Mouse (Mus musculus) intestine, postnatal 0 days (tissue): ENCODE results near the gene Clhc1. TPM values are rescaled to one million over a fixed set of nuclear protein-coding genes. Genes with fewer than 3 reads are reported as not detected.
A peak's percentile ranks its signal among the peaks of the same experiment; 100 is the strongest.

Source experiments
- ATAC-seq: fragments of 200-750 bp; cut with Nextera tagmentation; 2 replicates; pipeline ENCODE4 v1.8.0; 2017; ENCODE audit warnings: mild to moderate bottlenecking, moderate TSS enrichment, moderate library complexity
- H3K27ac ChIP-seq: fragments of 300-500 bp; sonication (generic); 2 replicates; pipeline ENCODE4 v1.5.1; 2014; ENCODE audit warnings: mild to moderate bottlenecking, low read depth, low read length, moderate library complexity
- H3K27me3 ChIP-seq: fragments of 300-500 bp; sonication (generic); replicated peaks from 2 replicates; pipeline ENCODE4 v1.6.1; 2014; ENCODE audit warnings: low read length, mixed read lengths; ENCODE audit not compliant: control insufficient read depth, insufficient read depth
- H3K36me3 ChIP-seq: fragments of 300-500 bp; sonication (generic); 2 replicates; pipeline ENCODE4 v1.6.1; 2014; ENCODE audit warnings: mild to moderate bottlenecking, moderate library complexity; ENCODE audit not compliant: control insufficient read depth, insufficient read depth
- H3K4me1 ChIP-seq: fragments of 300-500 bp; sonication (generic); replicated peaks from 2 replicates; pipeline ENCODE4 v1.6.1; 2014; ENCODE audit warnings: antibody characterized with exemption, low read length, mixed read lengths; ENCODE audit not compliant: control insufficient read depth, insufficient read depth
- H3K4me2 ChIP-seq: fragments of 300-500 bp; sonication (generic); replicated peaks from 2 replicates; pipeline ENCODE4 v1.6.1; 2014; ENCODE audit warnings: low read depth, mild to moderate bottlenecking, moderate library complexity
- H3K4me3 ChIP-seq: fragments of 300-500 bp; sonication (generic); 2 replicates; pipeline ENCODE4 v1.5.1; 2014; ENCODE audit warnings: low read depth, low read length
- H3K9ac ChIP-seq: fragments of 300-500 bp; sonication (generic); 2 replicates; pipeline ENCODE4 v1.6.1; 2014; ENCODE audit warnings: mild to moderate bottlenecking, low read depth, low read length
- H3K9me3 ChIP-seq: fragments of 300-500 bp; sonication (generic); 2 replicates; pipeline ENCODE4 v1.6.1; 2016; ENCODE audit warnings: mixed run types; ENCODE audit not compliant: control insufficient read depth
- CTCF ChIP-seq: sonication (generic); IDR thresholded peaks from 2 replicates; pipeline ENCODE4 v1.5.1; 2016; ENCODE audit warnings: low read depth, mild to moderate bottlenecking, control low read depth, antibody characterized with exemption, moderate library complexity
- WGBS: fragments of 180-500 bp; shearing (Covaris S2); extraction: QIAGEN DNeasy Blood & Tissue Kit; methylation state at CpG from one replicate; pipeline ENCODE4 v1.1.7; 2014; 5-methylcytosine and 5-hydroxymethylcytosine counted together
- polyA plus RNA-seq: library from polyadenylated mRNA; unstranded; fragments of >200 nt; fragmentation: Nextera tagmentation; extraction: Ambion mirVana; gene quantifications from 2 replicates; pipeline ENCODE4 v1.2.1, GENCODE M21; 2015

The Clhc1 gene
- polyA plus RNA-seq, 1 experiment from 2014 or later, result not detected

GRCm38 (mm10) chr11:29563406-29563805 lies 15.7 kb downstream of the Clhc1 start:
- no peak overlapping the region for H3K4me3 ChIP-seq
- no peak overlapping the region for H3K4me2 ChIP-seq
- WGBS, result 88% methylated on average over 2 of the region's 2 CpGs
- no peak for TF ChIP-seq CTCF
- H3K27ac ChIP-seq, result no peak overlapping the region
- H3K9ac ChIP-seq, result no peak overlapping the region
- H3K27me3 ChIP-seq, result no peaks in the 10 kb centered on the region
- H3K4me1 ChIP-seq, result no peaks in the 10 kb centered on the region
- H3K9me3 ChIP-seq, result no peaks in the 10 kb centered on the region
- ATAC-seq, result no peak
- H3K36me3 ChIP-seq, result no peaks in the 10 kb centered on the region

GRCm38 (mm10) chr11:29571536-29571935 lies 23.8 kb downstream of the Clhc1 start:
- H3K27ac ChIP-seq, result no peak overlapping the region
- no peak overlapping the region for H3K4me3 ChIP-seq
- no peaks in the 10 kb centered on the region for H3K4me1 ChIP-seq
- no peak overlapping the region for H3K9ac ChIP-seq
- H3K36me3 ChIP-seq, result no peaks in the 10 kb centered on the region
- WGBS, result 26% methylated on average over 3 of the region's 3 CpGs
- no peak overlapping the region for H3K4me2 ChIP-seq
- no peaks in the 10 kb centered on the region for H3K9me3 ChIP-seq
- no peaks in the 10 kb centered on the region for H3K27me3 ChIP-seq
- ATAC-seq, result no peak
- no peak for TF ChIP-seq CTCF

- H3K4me3 ChIP-seq, result no peak overlapping the region
- WGBS, result 66% methylated on average over 2 of the region's 2 CpGs
- no peaks in the 10 kb centered on the region for H3K36me3 ChIP-seq
- H3K9me3 ChIP-seq, result no peaks in the 10 kb centered on the region
- H3K27ac ChIP-seq, result no peak overlapping the region
- no peak for ATAC-seq
- no peak overlapping the region for H3K4me2 ChIP-seq
- H3K9ac ChIP-seq, result no peak overlapping the region
- TF ChIP-seq CTCF, result no peak
- no peaks in the 10 kb centered on the region for H3K27me3 ChIP-seq
- H3K4me1 ChIP-seq, result no peaks in the 10 kb centered on the region
Measured at GRCm38 (mm10) chr11:29572656-29573055, 24.9 kb downstream of the Clhc1 start.

GRCm38 (mm10) chr11:29579610-29580009 lies 31.9 kb downstream of the Clhc1 start:
- Histone ChIP-seq H3K9ac (no peak overlapping the region), H3K4me3 (no peak overlapping the region), H3K36me3 (no peaks in the 10 kb centered on the region), H3K9me3 (no peaks in the 10 kb centered on the region), H3K27ac (no peak overlapping the region), H3K4me1 (no peaks in the 10 kb centered on the region), H3K4me2 (no peak overlapping the region), H3K27me3 (no peaks in the 10 kb centered on the region)
- TF ChIP-seq CTCF, result peak; percentile 74
- ATAC-seq, result no peak

GRCm38 (mm10) chr11:29595217-29595616 lies 47.5 kb downstream of the Clhc1 start:
- Histone ChIP-seq H3K4me3 (no peak overlapping the region), H3K36me3 (no peaks in the 10 kb centered on the region), H3K4me2 (no peak overlapping the region), H3K27ac (no peak overlapping the region), H3K9me3 (no peaks in the 10 kb centered on the region), H3K27me3 (no peaks in the 10 kb centered on the region), H3K4me1 (no peaks in the 10 kb centered on the region), H3K9ac (no peak overlapping the region)
- ATAC-seq, result no peak
- TF ChIP-seq CTCF, result no peak

- TF ChIP-seq CTCF, result no peak
Measured at GRCm38 (mm10) chr11:29597159-29597558, 49.4 kb downstream of the Clhc1 start.

GRCm38 (mm10) chr11:29599000-29599399 lies 51.2 kb downstream of the Clhc1 start:
- no peak overlapping the region for H3K4me3 ChIP-seq
- H3K4me2 ChIP-seq, result no peak overlapping the region
- no peak for ATAC-seq
- no peaks in the 10 kb centered on the region for H3K27me3 ChIP-seq
- no peaks in the 10 kb centered on the region for H3K9me3 ChIP-seq
- no peaks in the 10 kb centered on the region for H3K4me1 ChIP-seq
- H3K27ac ChIP-seq, result no peak overlapping the region
- H3K9ac ChIP-seq, result no peak overlapping the region
- H3K36me3 ChIP-seq, result no peaks in the 10 kb centered on the region
- TF ChIP-seq CTCF, result no peak

More at GRCm38 (mm10) chr11:29597159-29597558, 49.4 kb downstream of the Clhc1 start:
- no peaks in the 10 kb centered on the region for H3K9me3 ChIP-seq
- no peaks in the 10 kb centered on the region for H3K27me3 ChIP-seq
- H3K4me2 ChIP-seq, result no peak overlapping the region
- ATAC-seq, result no peak
- no peak overlapping the region for H3K9ac ChIP-seq
- H3K4me3 ChIP-seq, result no peak overlapping the region
- no peaks in the 10 kb centered on the region for H3K36me3 ChIP-seq
- no peaks in the 10 kb centered on the region for H3K4me1 ChIP-seq
- H3K27ac ChIP-seq, result no peak overlapping the region
